Mouse (Mus musculus) C2C12 (cell line): ENCODE data around the gene Slc19a1. TPM values are rescaled to one million over a fixed set of nuclear protein-coding genes. Genes with fewer than 3 reads are reported as not detected.

ENCODE experiments used
- H3K27me3 ChIP-seq: one replicate; pipeline ENCODE4 v1.6.1; 2011; ENCODE audit not compliant: control insufficient read depth, insufficient read depth, insufficient read length
- H3K36me3 ChIP-seq: one replicate; pipeline ENCODE4 v1.6.1; 2011; ENCODE audit not compliant: control insufficient read depth, insufficient read depth
- H3K4me3 ChIP-seq: one replicate; pipeline ENCODE4 v1.5.1; 2011; ENCODE audit warnings: mild to moderate bottlenecking, control low read depth; ENCODE audit not compliant: poor library complexity, insufficient read depth, severe bottlenecking
- H3K79me2 ChIP-seq: one replicate; pipeline ENCODE4 v1.6.1; 2011; ENCODE audit not compliant: control insufficient read depth, insufficient read depth
- H3K79me3 ChIP-seq: one replicate; pipeline ENCODE4 v1.6.1; 2011; ENCODE audit warnings: low read depth, control low read depth
- H3ac ChIP-seq: one replicate; pipeline ENCODE3; 2011; ENCODE audit warnings: low read depth; ENCODE audit not compliant: control insufficient read depth, insufficient read length
- CEBPB ChIP-seq: IDR thresholded peaks from one replicate; pipeline ENCODE4 v1.6.1; 2011; ENCODE audit warnings: low read depth, mild to moderate bottlenecking, control low read depth, moderate library complexity
- CTCF ChIP-seq: IDR thresholded peaks from one replicate; pipeline ENCODE4 v1.5.1; 2011; ENCODE audit not compliant: control insufficient read depth, insufficient read depth, insufficient read length
- FOSL1 ChIP-seq: IDR thresholded peaks from one replicate; pipeline ENCODE4 v1.8.0; 2011; ENCODE audit warnings: mild to moderate bottlenecking, low read length; ENCODE audit not compliant: poor library complexity, insufficient read depth, severe bottlenecking
- MAX ChIP-seq: IDR thresholded peaks from one replicate; pipeline ENCODE4 v1.6.1; 2011; ENCODE audit warnings: mild to moderate bottlenecking, control low read depth
- MYOD1 ChIP-seq: IDR thresholded peaks from one replicate; pipeline ENCODE4 v1.6.1; 2011; ENCODE audit warnings: low read depth; ENCODE audit not compliant: control insufficient read depth, insufficient read length
- MYOG ChIP-seq: IDR thresholded peaks from one replicate; pipeline ENCODE4 v1.6.1; 2011; ENCODE audit not compliant: control insufficient read depth, insufficient read length; ENCODE audit errors: extremely low read depth
- USF1 ChIP-seq: IDR thresholded peaks from one replicate; pipeline ENCODE4 v1.6.1; 2011; ENCODE audit warnings: low read depth, mild to moderate bottlenecking, control low read depth, moderate library complexity
- polyA plus RNA-seq: library from polyadenylated mRNA; unstranded; fragments of >200 nt; fragmentation: generic; extraction: Trizol; gene quantifications from one replicate; pipeline ENCODE4 v1.2.1, GENCODE M21; 2012; ENCODE audit warnings: missing spikeins

Gene Slc19a1
- polyA plus RNA-seq, 1 experiment, result 45.1 TPM

- H3K79me3 ChIP-seq, result peaks cover 73% of the 10 kb centered on the region
- TF ChIP-seq FOSL1 (no peak), MAX (no peak), CEBPB (no peak), CTCF (no peak), MYOG (no peak), USF1 (no peak), MYOD1 (no peak)
- H3K27me3 ChIP-seq, result no peaks in the 10 kb centered on the region
- H3K36me3 ChIP-seq, result peaks cover 59% of the 10 kb centered on the region
- H3ac ChIP-seq, result no peak overlapping the region
- peaks cover 99% of the 10 kb centered on the region for H3K79me2 ChIP-seq
- no peak overlapping the region for H3K4me3 ChIP-seq
Measured at GRCm38 (mm10) chr10:77093817-77094216, 61.8 kb downstream of the Slc19a1 start.

- H3ac ChIP-seq, result no peak overlapping the region
Measured at GRCm38 (mm10) chr10:77095666-77096065, 63.6 kb downstream of the Slc19a1 start.

GRCm38 (mm10) chr10:77097006-77097889 is 65.2 kb downstream of the Slc19a1 start:
- peaks cover 100% of the 10 kb centered on the region for H3K79me2 ChIP-seq
- peaks cover 89% of the 10 kb centered on the region for H3K79me3 ChIP-seq
- H3K4me3 ChIP-seq, result no peak overlapping the region
- H3K36me3 ChIP-seq, result peaks cover 49% of the 10 kb centered on the region
- H3K27me3 ChIP-seq, result no peaks in the 10 kb centered on the region
- H3ac ChIP-seq, result peak overlapping the region; percentile 42
- no peak for TF ChIP-seq CEBPB
- TF ChIP-seq MYOG, result no peak
- peak; percentile 46 for TF ChIP-seq MAX
- TF ChIP-seq FOSL1, result no peak

More at GRCm38 (mm10) chr10:77095666-77096065, 63.6 kb downstream of the Slc19a1 start:
- Histone ChIP-seq H3K27me3 (no peaks in the 10 kb centered on the region), H3K36me3 (peaks cover 60% of the 10 kb centered on the region), H3K4me3 (no peak overlapping the region), H3K79me2 (peaks cover 100% of the 10 kb centered on the region), H3K79me3 (peaks cover 86% of the 10 kb centered on the region)
- TF ChIP-seq CEBPB (no peak), USF1 (no peak), MAX (no peak), FOSL1 (no peak), CTCF (no peak), MYOG (no peak)

GRCm38 (mm10) chr10:77097890-77098200 is 65.8 kb downstream of the Slc19a1 start:
- Histone ChIP-seq H3K36me3 (peaks cover 43% of the 10 kb centered on the region), H3K79me3 (peaks cover 89% of the 10 kb centered on the region), H3ac (peak overlapping the region; percentile 42), H3K4me3 (no peak overlapping the region), H3K27me3 (no peaks in the 10 kb centered on the region), H3K79me2 (peaks cover 100% of the 10 kb centered on the region)
- TF ChIP-seq MAX, result no peak
- TF ChIP-seq CEBPB, result no peak
- no peak for TF ChIP-seq MYOG
- no peak for TF ChIP-seq CTCF

- Histone ChIP-seq H3K36me3 (peaks cover 36% of the 10 kb centered on the region), H3K4me3 (no peak overlapping the region), H3K79me2 (peaks cover 100% of the 10 kb centered on the region), H3K79me3 (peaks cover 91% of the 10 kb centered on the region), H3ac (no peak overlapping the region), H3K27me3 (no peaks in the 10 kb centered on the region)
- no peak for TF ChIP-seq MAX
- TF ChIP-seq FOSL1, result no peak
- no peak for TF ChIP-seq CTCF
- TF ChIP-seq CEBPB, result no peak
- no peak for TF ChIP-seq MYOD1
- no peak for TF ChIP-seq MYOG
- TF ChIP-seq USF1, result no peak
Measured at GRCm38 (mm10) chr10:77098619-77099018, 66.6 kb downstream of the Slc19a1 start.

GRCm38 (mm10) chr10:77099777-77100176 is 67.7 kb downstream of the Slc19a1 start:
- TF ChIP-seq FOSL1 (no peak), CTCF (no peak), USF1 (no peak), CEBPB (no peak), MYOD1 (no peak), MYOG (no peak), MAX (no peak)
- Histone ChIP-seq H3K4me3 (no peak overlapping the region), H3K79me3 (peaks cover 93% of the 10 kb centered on the region), H3ac (no peak overlapping the region), H3K27me3 (no peaks in the 10 kb centered on the region), H3K79me2 (peaks cover 100% of the 10 kb centered on the region), H3K36me3 (peaks cover 24% of the 10 kb centered on the region)
